Mouse (Mus musculus) activated CD4-positive, CD25-positive, alpha-beta regulatory T cell, adult 4 months (primary cell): Measurements from ENCODE around the gene Ceacam1. TPM values are rescaled to one million over a fixed set of nuclear protein-coding genes. Genes with fewer than 3 reads are reported as not detected.
"Not testable (repeated sequence)": the region's sequence is repeated elsewhere in the genome, so short reads cannot be mapped to it uniquely, and the experiment has no call there.

Experiments used
- ATAC-seq: one replicate; pipeline ENCODE4 v1.8.0; 2017
- polyA plus RNA-seq, 2 experiments: library from polyadenylated mRNA; unstranded; fragments of 100-300 nt; shearing (Covaris generic); gene quantifications; one replicate each; pipeline ENCODE4 v1.2.1; 2017

The Ceacam1 gene
- under 1 TPM in 1 of 2 experiments, not detected in 1; 0.33 TPM for polyA plus RNA-seq

DNA sequence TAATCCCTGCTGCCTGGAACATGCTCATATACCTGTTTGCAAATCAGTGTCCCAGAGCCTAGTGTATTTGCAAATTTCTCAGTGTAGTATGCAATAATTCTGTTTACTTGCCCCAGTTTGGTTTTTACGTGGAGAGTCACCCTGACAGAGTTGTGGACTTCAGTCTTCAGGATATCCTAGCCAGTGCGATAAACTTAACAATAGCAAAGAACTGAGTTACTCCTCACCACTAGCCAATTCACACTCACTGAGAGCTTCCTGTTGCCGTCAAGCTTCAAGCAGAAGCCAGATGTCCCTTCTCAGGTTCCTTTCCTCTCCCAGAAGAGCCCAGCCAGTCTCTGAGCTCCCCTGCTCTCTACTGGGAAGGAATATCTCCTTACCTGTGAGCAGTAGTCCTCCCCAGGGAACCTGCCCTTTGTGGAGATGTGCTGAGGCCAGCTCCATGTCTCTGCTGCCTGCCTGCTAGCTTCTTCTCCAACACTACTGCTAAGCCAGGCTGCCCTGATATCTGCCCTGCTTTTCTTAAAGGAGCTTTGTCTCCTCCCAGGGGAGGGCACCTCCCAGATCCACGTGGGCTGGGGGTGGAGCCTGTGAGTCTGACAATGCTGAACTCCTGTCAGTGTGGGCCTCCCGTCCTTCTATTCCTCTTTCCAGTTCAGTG, at the start of gene Ceacam1:
Gene Ceacam1 (minus strand): TSS at position 513 of the 661 bp plus-strand sequence.
- not testable (repeated sequence) for ATAC-seq

- ATAC-seq: not testable (repeated sequence)
Observed at GRCm38 (mm10) chr7:25516070-25516777, 38.8 kb upstream of the Ceacam1 start.

GRCm38 (mm10) chr7:25515667-25516066, 38.3 kb upstream of the Ceacam1 start:
- ATAC-seq: not testable (repeated sequence)

GRCm38 (mm10) chr7:25509925-25510324, 32.5 kb upstream of the Ceacam1 start:
- no peak for ATAC-seq

DNA sequence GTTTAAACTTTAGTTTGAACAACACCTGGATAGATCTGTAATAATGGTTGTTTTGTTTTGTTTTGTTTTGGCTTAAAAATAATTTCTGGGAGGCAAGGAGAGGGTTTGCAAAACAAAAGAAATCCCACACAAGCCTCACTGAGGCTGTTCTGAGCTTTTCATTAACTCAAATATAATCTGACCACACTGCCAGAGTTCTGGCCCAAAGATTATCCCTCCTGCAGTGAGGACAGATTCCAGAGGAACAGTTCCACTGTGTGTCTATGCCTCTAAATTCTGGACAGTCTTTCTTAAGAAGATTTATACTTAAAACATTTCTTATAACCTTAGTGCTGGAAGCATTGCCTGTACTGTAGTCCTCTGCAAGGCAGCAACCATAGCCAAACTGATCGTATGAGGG, 17.2 kb upstream of the Ceacam1 start:
- no peak for ATAC-seq

DNA sequence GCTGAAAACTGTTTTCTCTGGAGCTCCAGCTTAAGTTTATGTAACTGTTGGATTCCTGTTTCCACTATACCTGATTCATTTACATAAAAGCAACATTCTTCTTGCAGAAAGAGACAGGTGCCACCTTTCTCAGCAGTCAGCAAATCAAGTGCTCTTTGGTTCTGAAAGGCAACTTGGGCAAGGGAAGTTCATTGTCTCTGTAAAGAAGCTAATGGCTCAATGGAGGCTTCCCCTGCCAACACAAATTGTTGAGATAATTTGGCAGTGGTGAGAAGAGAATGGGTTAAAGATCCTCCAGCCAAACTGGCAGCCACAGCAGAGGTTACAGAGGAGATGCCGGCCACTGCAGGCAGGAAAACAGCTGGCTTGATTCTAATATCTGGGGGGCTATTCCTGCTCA, 13.3 kb upstream of the Ceacam1 start:
- not testable (repeated sequence) for ATAC-seq

GRCm38 (mm10) chr7:25489382-25489781, 12.0 kb upstream of the Ceacam1 start:
- ATAC-seq: not testable (repeated sequence)

DNA sequence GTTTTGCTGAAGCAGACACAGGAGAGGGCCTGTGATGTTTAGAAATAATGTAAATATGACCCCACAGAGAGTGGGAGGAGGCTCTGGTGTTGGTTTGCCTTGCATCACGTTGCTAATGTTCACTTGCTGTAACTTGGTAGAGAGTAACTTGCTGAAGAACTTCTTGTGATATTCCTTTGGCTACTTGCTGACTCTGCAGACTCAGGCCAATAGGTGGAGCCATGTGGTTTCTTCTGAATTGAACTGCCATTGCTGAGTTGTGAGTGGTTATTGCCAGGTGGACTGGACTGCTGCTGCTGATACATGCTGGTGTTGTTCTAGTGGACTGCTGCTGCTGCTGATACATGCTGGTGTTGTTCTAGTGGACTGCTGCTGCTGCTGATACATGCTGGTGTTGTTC, 8.8 kb upstream of the Ceacam1 start:
- ATAC-seq: no peak

DNA sequence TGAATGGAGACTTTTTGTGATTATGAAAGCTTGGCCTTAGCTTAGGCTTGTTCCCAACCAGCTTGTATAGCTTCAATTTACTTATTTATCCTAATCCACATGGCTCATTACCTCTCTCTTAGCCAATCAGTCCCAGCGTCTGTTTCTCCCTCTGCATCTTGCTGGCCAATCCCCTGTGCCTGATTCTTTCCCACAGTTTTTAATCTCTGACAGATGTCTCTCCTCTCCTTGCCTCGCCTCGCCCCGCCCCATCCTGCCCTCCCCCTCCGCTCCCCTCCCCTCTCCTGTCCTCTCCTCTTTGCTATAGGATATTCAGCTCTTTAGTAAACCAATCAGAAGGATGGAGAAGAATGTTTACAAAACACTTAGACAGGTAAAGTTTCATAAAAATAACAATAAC, 7.7 kb upstream of the Ceacam1 start:
- ATAC-seq: no peak

DNA sequence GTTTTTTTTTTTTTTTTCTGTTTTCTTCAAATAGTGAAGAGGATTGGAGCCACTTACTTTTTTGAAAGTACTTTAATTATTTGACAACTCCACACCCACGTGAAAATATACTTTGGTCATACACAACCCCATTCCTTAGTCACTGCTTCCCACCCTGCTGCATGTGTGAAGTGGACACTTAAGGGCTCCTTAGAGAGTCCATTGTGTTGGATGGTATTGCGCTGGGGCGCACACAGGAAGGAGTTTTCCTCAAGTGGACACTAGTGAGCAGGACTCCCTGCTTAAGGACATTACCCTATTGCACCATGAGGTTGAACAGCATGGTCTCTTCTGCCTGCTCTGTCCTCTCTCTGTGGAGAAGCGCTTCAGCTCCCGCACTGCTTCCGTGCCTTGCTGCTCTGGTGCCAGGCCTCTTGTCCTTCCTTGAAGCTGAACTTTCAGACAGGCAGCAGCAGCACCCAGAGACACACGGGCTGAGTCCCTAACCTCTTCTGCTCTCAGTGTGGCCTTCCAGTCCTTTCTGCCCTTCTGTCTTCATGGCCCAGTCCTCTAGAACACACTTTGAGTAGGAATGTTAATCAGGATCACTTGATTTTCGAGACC, 5.8 kb upstream of the Ceacam1 start:
- no peak for ATAC-seq

DNA sequence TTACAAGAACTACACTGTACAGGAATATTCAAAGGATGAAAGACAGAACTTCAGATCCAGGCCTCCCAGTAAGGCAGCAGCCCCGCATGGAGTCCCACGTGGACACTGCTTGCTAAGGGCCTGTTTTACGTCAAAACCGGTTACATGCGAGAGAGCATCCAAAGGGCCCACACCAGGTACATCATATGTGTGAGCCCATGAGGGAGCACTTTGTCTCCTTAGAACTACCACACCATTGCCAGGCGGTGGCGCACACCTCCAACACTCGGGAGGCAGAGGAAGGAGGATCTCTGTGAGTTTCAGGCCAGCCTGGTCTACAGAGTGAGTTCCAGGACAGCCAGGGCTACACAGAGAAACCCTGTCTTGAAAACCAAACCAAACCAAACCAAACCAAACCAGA, 3.4 kb upstream of the Ceacam1 start:
- not testable (repeated sequence) for ATAC-seq

- ATAC-seq: no peak
Observed at GRCm38 (mm10) chr7:25479440-25479839, 2.0 kb upstream of the Ceacam1 start.

- not testable (repeated sequence) for ATAC-seq
Observed at GRCm38 (mm10) chr7:25477752-25478093, 320 bp upstream of the Ceacam1 start.

DNA sequence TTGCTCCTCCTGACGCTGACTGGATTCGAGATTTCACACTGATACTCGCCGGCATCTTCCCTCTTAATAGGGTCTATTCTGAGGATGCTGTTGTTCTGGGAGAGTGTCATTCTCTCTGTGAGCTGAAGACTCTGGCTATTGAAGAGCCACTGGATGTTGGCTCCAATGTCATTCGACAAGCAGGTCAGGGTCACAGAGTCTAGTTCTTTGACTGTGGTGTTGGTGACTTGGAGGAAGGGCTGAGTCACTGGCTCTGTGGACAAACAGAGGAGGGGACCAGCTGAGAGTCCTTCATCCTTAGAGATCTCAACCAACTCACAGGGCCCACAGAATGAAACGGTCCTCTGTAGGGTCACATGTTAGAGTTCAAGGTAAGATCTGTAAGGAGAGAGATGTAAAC, 5.6 kb downstream of the Ceacam1 start:
- not testable (repeated sequence) for ATAC-seq

GRCm38 (mm10) chr7:25465586-25465985, 11.8 kb downstream of the Ceacam1 start:
- not testable (repeated sequence) for ATAC-seq

GRCm38 (mm10) chr7:25465010-25465409, 12.4 kb downstream of the Ceacam1 start:
- ATAC-seq: no peak

GRCm38 (mm10) chr7:25462033-25462337, 15.4 kb downstream of the Ceacam1 start:
- ATAC-seq: not testable (repeated sequence)

GRCm38 (mm10) chr7:25461336-25462032, 15.9 kb downstream of the Ceacam1 start:
- ATAC-seq: not testable (repeated sequence)

DNA sequence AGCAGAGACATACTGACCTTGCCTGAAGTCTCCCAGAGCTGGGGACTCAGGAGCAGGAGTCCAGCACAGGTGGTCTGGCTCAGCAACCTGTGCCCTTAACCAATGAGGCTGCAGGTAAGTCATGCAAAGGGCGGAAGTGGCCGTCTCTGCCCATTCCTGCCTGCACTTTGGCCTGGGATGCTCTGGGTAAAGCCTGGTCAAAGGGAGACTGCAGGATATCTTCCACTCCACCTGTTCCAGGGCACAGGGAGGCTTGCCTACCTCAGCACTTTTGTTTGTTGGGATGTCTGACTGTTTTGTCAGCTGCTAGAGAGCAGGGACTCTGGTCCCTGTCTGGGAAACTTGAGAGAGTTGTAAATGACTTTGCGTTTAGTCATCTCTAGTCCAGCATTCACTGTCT, 25.3 kb downstream of the Ceacam1 start:
- no peak for ATAC-seq

GRCm38 (mm10) chr7:25449913-25450890, 27.2 kb downstream of the Ceacam1 start:
- no peak for ATAC-seq

- no peak for ATAC-seq
Observed at GRCm38 (mm10) chr7:25440816-25441153, 36.6 kb downstream of the Ceacam1 start.
